In genomic region chr12:32805559-32805958, GRCm38 (mm10) we compare ENCODE assay signal across 25 mouse cellular contexts.
"Had no signal": no experiment of that assay in that cellular context is flagged by ENCODE, and none has a peak within 500 bp of the region (broad histone marks: within the 10 kb centered on the region; RNA-seq: fewer than 3 reads in every experiment).

No protein-coding gene starts in this region.

- H3K9ac ChIP-seq: embryonic facial prominence, embryonic 12.5 days; embryonic facial prominence, embryonic 13.5 days; embryonic facial prominence, embryonic 15.5 days; forebrain, embryonic 12.5 days; forebrain, embryonic 13.5 days; forebrain, embryonic 15.5 days; forebrain, postnatal 0 days had no signal

- H3K27ac ChIP-seq: embryonic facial prominence, embryonic 10.5 days; embryonic facial prominence, embryonic 12.5 days; embryonic facial prominence, embryonic 13.5 days; embryonic facial prominence, embryonic 15.5 days; forebrain, embryonic 10.5 days; forebrain, embryonic 12.5 days; forebrain, embryonic 13.5 days; forebrain, embryonic 15.5 days; gastrocnemius, adult 2 months; heart, adult 2 months had no signal

- H3K4me1 ChIP-seq: embryonic facial prominence, embryonic 10.5 days; embryonic facial prominence, embryonic 12.5 days; embryonic facial prominence, embryonic 13.5 days; embryonic facial prominence, embryonic 15.5 days; forebrain, embryonic 10.5 days; forebrain, embryonic 12.5 days; forebrain, embryonic 13.5 days; forebrain, embryonic 15.5 days had no signal

- DNase-seq: cerebellum, adult 9-10 months; cerebellum, adult 9-11 months; cerebellum, postnatal 10 days; cerebellum, postnatal 14 days; cerebellum, postnatal 25 days; cerebellum, postnatal 36 days; embryo, embryonic 11 days; forebrain, postnatal 0 days; gastrocnemius, adult 2 months; gastrocnemius, postnatal 10 days; gastrocnemius, postnatal 14 days; gastrocnemius, postnatal 25 days; gastrocnemius, postnatal 36 days; heart, adult 11 months; heart, adult 18-20 months; heart, adult 2 months had no signal

- H3K36me3 ChIP-seq: embryonic facial prominence, embryonic 10.5 days; embryonic facial prominence, embryonic 12.5 days; embryonic facial prominence, embryonic 13.5 days; embryonic facial prominence, embryonic 15.5 days; forebrain, embryonic 10.5 days; forebrain, embryonic 12.5 days; forebrain, embryonic 15.5 days had no signal

- H3K4me3 ChIP-seq: embryonic facial prominence, embryonic 10.5 days; embryonic facial prominence, embryonic 12.5 days; embryonic facial prominence, embryonic 13.5 days; embryonic facial prominence, embryonic 15.5 days; erythroblast, embryonic 14.5 days; forebrain, embryonic 10.5 days; forebrain, embryonic 12.5 days; forebrain, embryonic 13.5 days; forebrain, embryonic 15.5 days; gastrocnemius, adult 2 months; heart, adult 2 months had no signal

- H3K9me3 ChIP-seq: embryonic facial prominence, embryonic 10.5 days; embryonic facial prominence, embryonic 12.5 days; embryonic facial prominence, embryonic 13.5 days; embryonic facial prominence, embryonic 15.5 days; forebrain, embryonic 10.5 days; forebrain, embryonic 12.5 days; forebrain, embryonic 13.5 days; forebrain, embryonic 15.5 days had no signal

- H3K27me3 ChIP-seq: embryonic facial prominence, embryonic 12.5 days; embryonic facial prominence, embryonic 13.5 days; embryonic facial prominence, embryonic 15.5 days; forebrain, embryonic 12.5 days; forebrain, embryonic 13.5 days; forebrain, embryonic 15.5 days had no signal
